Mouse (Mus musculus) right cerebral cortex, postnatal 10 days (tissue): ENCODE measurements at regions not wholly inside any gene's neighbourhood (a gene's known extent, or its start where the extent isn't known, plus 50 kb on each side); places are given as distances from the start of the nearest gene placed in this dataset.
"Not testable (repeated sequence)": the region's sequence is repeated elsewhere in the genome, so short reads cannot be mapped to it uniquely, and the experiment has no call there.

Experiments
- DNase-seq, 2 experiments: peaks; one replicate each; pipeline ENCODE4 v3.0.0; 2021; ENCODE audit warnings: low spot score in 2 of 2

DNA sequence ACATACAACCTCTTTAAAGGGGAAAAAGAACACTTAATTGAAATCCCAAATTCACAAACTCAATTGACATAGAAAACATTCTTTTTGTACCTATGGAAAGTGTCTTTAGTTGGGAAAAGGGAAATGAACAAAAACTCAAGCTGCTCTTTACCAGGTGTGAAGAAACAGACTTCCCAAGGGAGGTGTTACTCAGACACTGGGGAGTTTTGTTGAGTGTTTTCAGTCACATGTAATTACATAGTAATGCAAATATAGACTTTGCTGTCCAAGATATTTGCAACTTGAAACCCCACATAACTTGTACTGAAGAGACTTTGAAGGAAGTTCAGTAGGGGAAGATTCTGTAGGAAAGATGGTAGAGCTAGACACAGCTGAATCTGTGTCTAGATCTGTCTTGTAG is 547.7 kb upstream of the Zfp960 start:
- no peak for DNase-seq

DNA sequence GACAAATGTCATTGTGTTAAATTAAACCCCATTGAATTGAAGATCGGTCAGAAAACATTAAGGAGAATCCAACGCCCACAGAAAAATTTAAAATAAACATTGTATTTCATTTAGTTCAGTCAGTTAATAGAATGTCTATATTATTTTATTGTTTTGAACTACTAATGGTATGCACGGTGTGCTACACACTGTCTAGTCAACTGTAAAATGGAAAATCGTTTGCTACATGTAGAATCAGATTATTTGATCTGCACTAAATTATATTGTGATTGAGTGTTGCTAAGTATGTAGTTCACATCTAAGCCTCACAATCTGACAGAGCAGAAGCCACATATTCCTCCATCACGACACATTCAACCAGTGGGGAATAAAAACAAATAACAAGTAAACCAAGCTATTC is 570.0 kb upstream of the Zfp960 start:
- no peak for DNase-seq

- no peak for DNase-seq
Measured at GRCm38 (mm10) chr17:16493546-16493945, 570.4 kb upstream of the Zfp960 start.

GRCm38 (mm10) chr17:16492551-16492950 is 571.4 kb upstream of the Zfp960 start:
- DNase-seq, result no peak

GRCm38 (mm10) chr17:16486355-16486754 is 577.6 kb upstream of the Zfp960 start:
- no peak for DNase-seq

- no peak for DNase-seq
Measured at GRCm38 (mm10) chr17:16483976-16484375, 579.9 kb upstream of the Zfp960 start.

- no peak for DNase-seq
Measured at GRCm38 (mm10) chr17:16481722-16482121, 582.2 kb upstream of the Zfp960 start.

- DNase-seq, result no peak
Measured at GRCm38 (mm10) chr17:16480579-16480978, 583.3 kb upstream of the Zfp960 start.

DNA sequence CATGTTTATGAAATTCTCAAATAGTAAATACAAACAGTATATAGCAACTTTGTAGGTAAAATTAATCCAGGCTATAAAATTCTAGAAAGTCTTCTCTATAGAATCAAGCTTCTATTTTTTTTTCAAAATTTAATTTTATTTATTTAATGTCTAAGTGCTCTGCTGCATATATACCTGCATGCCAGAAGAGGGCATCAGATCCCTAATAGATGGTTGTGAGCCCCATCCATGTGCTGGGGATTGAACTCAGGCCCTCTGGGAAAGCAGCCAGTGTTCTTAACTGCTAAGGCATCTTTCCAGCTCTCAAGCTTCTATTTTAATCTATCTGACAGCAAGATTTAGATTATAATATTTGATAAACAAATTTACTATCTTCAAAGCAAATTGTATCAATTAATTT is 602.7 kb upstream of the Zfp960 start:
- no peak for DNase-seq

- no peak for DNase-seq
Measured at GRCm38 (mm10) chr17:16453098-16453497, 610.8 kb upstream of the Zfp960 start.

GRCm38 (mm10) chr17:16444562-16444961 is 613.7 kb upstream of the Rgmb start:
- DNase-seq, result no peak

DNA sequence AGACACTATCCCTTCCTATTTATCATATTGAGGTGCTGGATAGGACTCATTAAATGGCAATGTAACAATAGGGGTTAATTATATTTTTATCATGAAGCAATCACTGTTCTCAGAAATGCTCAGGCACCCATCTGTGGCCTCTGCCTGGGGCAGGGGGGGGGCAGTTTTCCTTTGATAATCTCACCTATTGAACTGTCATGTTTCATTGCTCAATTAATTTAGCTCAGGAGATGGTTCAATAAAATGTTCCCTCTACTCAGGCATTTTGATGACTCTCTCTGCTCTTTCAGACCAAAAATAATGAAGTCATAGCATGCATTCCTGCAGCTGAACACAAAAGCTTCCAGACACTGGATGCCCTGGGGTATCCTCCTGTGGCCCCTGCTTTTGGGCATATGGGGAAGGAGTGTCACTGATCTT is 564.4 kb upstream of the Rgmb start:
- no peak for DNase-seq

- DNase-seq, result not testable (repeated sequence)
Measured at GRCm38 (mm10) chr17:16374855-16375221, 544.0 kb upstream of the Rgmb start.

DNA sequence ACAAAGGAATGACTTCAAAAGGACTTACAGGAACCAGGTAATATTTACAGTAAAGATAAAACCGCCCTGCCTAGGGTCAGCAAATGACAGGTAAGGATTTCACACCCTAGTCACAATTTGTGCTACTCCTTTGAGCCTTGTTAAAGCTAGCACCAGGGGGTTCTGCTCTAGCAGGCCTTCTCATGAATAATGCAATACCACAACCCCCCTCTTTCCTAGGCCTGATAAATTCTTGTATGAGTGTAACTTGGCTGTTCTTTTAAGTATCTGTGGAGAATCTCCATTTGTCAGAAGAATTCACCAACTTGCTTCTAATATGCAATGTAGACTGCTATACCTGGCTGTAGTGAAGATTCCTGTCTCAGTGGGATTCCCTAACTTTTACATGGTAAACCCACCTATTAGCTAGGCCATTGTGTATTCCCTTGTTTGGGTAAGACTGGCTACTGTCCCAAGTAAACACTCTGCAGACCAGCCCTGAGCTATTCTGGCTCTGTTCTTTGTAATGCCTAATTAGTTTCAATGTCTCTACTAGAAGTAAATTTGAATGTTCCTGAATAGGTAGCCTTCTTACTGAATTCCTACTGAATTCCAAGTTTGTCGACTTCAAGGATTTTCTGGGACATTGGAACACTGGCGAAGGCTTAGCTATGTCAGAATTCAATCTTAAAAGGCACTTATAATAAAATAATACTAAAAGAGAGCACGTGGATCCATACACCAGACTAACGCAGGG is 543.4 kb upstream of the Rgmb start:
- DNase-seq, result not testable (repeated sequence)

- no peak for DNase-seq
Measured at GRCm38 (mm10) chr17:16372976-16373375, 542.1 kb upstream of the Rgmb start.

- DNase-seq, result no peak
Measured at GRCm38 (mm10) chr17:16344061-16344460, 513.2 kb upstream of the Rgmb start.

DNA sequence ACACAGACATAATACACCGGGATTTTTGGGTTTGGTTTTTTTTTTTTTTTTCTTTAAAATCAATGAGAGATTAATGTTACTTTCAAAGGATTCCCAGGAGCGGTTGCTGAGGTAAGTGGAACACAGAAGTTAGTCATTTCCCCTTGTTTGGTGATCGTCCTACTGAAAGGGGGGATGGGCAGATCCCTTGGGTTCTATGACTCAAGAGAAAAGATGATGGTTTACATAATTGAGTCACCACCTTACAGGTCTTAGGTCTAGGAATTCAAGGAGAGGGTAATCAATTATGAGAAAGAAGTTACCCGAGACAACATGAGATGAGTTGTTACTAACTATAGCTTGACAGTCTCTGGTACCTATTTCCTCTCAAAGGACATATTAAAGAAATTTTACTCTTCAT is 511.9 kb upstream of the Rgmb start:
- DNase-seq, result no peak

GRCm38 (mm10) chr17:16339720-16340470 is 509.1 kb upstream of the Rgmb start:
- DNase-seq, result peak in 1 of 2 experiments; percentile 34

DNA sequence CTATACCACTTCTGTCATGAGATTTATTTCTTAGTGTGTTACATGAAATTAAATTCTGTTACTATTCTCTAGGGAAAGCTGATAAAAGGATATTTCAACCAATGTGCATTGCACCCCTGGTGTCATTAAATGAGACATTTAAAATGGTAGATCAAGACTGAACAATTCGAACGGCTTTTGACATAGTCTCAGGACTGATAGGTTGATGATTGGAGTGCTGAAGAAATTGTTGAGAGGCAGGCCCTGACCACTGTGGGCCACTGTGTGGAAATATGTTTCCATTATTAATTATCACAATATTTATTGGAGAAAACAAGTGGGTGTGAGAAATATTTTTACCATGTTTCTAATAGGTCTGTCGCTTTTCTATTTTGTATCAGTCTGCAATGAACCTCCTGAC is 481.1 kb upstream of the Rgmb start:
- no peak for DNase-seq

- DNase-seq, result no peak
Measured at GRCm38 (mm10) chr17:16311196-16311873, 480.5 kb upstream of the Rgmb start.

GRCm38 (mm10) chr17:16301776-16302175 is 470.9 kb upstream of the Rgmb start:
- no peak for DNase-seq

DNA sequence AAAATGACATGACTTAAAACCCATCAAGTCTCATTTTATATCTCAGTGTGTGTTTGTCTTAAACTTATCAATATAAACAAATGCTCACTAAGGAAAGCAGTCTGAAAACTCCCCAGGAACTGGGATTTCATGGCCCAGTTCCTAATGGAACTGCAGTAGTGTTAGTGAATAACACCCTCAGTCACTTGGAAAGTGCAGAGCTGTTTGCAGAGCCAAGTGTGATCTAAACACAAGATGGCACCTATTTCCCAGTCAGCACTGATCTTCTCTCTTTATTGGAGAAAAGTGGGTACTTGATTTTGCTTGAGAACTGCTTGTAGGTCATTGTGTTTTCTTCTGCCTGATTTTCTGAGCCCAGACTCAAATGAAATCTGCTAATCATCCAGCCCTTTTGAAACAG is 467.7 kb upstream of the Rgmb start:
- no peak for DNase-seq
